Comparison of ENCODE assay signal across 24 mouse cellular contexts in genomic region chr15:12546781-12547180, GRCm38 (mm10).
DNase-seq lines count a peak whose midpoint lies in the region; ATAC-seq and TF ChIP-seq lines count a peak whose summit lies in the region.
"Had no signal": no experiment of that assay in that cellular context is flagged by ENCODE, and none has a peak within 500 bp of the region (broad histone marks: within the 10 kb centered on the region; RNA-seq: fewer than 3 reads in every experiment).

No protein-coding gene starts in this region.

- no peak for DNase-seq in lung, adult 2 months
- no peak for DNase-seq in lung, postnatal 36 days
- no peak for DNase-seq in limb, embryonic 10.5 days (ENCODE audit: low spot score)
- DNase-seq in right cerebral cortex, postnatal 25 days, result no peak
- DNase-seq: adrenal gland, adult 8-10 months; cerebellum, adult 2 months; cerebellum, postnatal 25 days; embryo, embryonic 11 days; heart, postnatal 4 days; liver; right cerebral cortex, postnatal 4 days; thymus, adult 2 months; thymus, postnatal 4 days had no signal

- 73% methylated on average over 6 of the region's 6 CpGs for WGBS in intestine, embryonic 15.5 days
- WGBS in intestine, postnatal 0 days, result 76% methylated on average over 6 of the region's 6 CpGs
- 61% methylated on average over 6 of the region's 6 CpGs for WGBS in lung, adult 2 months
- 93% methylated on average over 6 of the region's 6 CpGs for WGBS in limb, embryonic 10.5 days

- ATAC-seq in intestine, embryonic 15.5 days, result no peak
- ATAC-seq in intestine, postnatal 0 days, result no peak
- ATAC-seq: activated CD4-positive, CD25-positive, alpha-beta regulatory T cell, adult 4 months; inflammation-experienced regulatory T-cells, adult 6 months had no signal

- no peak for TF ChIP-seq CTCF in intestine, postnatal 0 days (IDR thresholded peaks at IDR 0.05; ENCODE audit: low read depth)
- no peak for TF ChIP-seq CTCF in lung, adult 2 months (IDR thresholded peaks at IDR 0.05; ENCODE audit: insufficient read depth, low read length)

- peaks cover 13% of the 10 kb centered on the region for H3K4me1 ChIP-seq in intestine, embryonic 15.5 days (replicated peaks)
- H3K4me1 ChIP-seq in intestine, postnatal 0 days (replicated peaks; ENCODE audit: control insufficient read depth, insufficient read depth, low read length), result no peaks in the 10 kb centered on the region
- H3K4me1 ChIP-seq in lung, adult 2 months (ENCODE audit: control insufficient read depth, insufficient read depth, low read length), result peaks cover 6% of the 10 kb centered on the region
- H3K4me1 ChIP-seq in brown adipose tissue, adult 24 weeks (ENCODE audit: control insufficient read depth, insufficient read depth, insufficient read length, low read length), result peaks cover 38% of the 10 kb centered on the region
- peaks cover 66% of the 10 kb centered on the region for H3K4me1 ChIP-seq in limb, embryonic 10.5 days

- no peaks in the 10 kb centered on the region for H3K27me3 ChIP-seq in intestine, embryonic 15.5 days (replicated peaks)
- H3K27me3 ChIP-seq in intestine, postnatal 0 days (replicated peaks; ENCODE audit: control insufficient read depth, insufficient read depth, low read length), result no peaks in the 10 kb centered on the region
- peaks cover 7% of the 10 kb centered on the region; the same call in 1 of the 2 replicates for H3K27me3 ChIP-seq in limb, embryonic 10.5 days (ENCODE audit: low read depth, poor library complexity, severe bottlenecking)
- H3K27me3 ChIP-seq: embryonic facial prominence, embryonic 13.5 days had no signal

- H3K36me3 ChIP-seq in intestine, embryonic 15.5 days, result no peaks in the 10 kb centered on the region
- H3K36me3 ChIP-seq in intestine, postnatal 0 days (ENCODE audit: control insufficient read depth, insufficient read depth), result no peaks in the 10 kb centered on the region
- H3K36me3 ChIP-seq in limb, embryonic 10.5 days, result no peaks in the 10 kb centered on the region
- H3K36me3 ChIP-seq: embryonic facial prominence, embryonic 13.5 days; forebrain, embryonic 12.5 days; liver, embryonic 15.5 days had no signal

- H3K27ac ChIP-seq in intestine, embryonic 15.5 days, result no peak overlapping the region
- H3K27ac ChIP-seq in intestine, postnatal 0 days (ENCODE audit: low read depth, low read length), result no peak overlapping the region
- peak overlapping the region; percentile 71 for H3K27ac ChIP-seq in brown adipose tissue, adult 24 weeks (replicated peaks; ENCODE audit: low read depth, low read length)
- H3K27ac ChIP-seq in limb, embryonic 10.5 days, result peak overlapping the region; percentile 42; the same call in 1 of the 2 replicates
- H3K27ac ChIP-seq: embryonic facial prominence, embryonic 13.5 days; forebrain, embryonic 12.5 days; hindbrain, embryonic 14.5 days; liver, embryonic 15.5 days; macrophage had no signal

- TF ChIP-seq POLR2A in lung, adult 2 months (IDR thresholded peaks at IDR 0.05; ENCODE audit: borderline replicate concordance, extremely low read depth, low read depth, low read length), result 0 out of 2 replicates have a peak, but pooled peaks have one; percentile 5

- H3K9ac ChIP-seq in intestine, embryonic 15.5 days, result no peak overlapping the region
- no peak overlapping the region for H3K9ac ChIP-seq in intestine, postnatal 0 days (ENCODE audit: low read depth, low read length)
- H3K9ac ChIP-seq: embryonic facial prominence, embryonic 13.5 days; forebrain, embryonic 12.5 days; hindbrain, embryonic 14.5 days; liver, embryonic 15.5 days had no signal

- no peaks in the 10 kb centered on the region for H3K9me3 ChIP-seq in intestine, embryonic 15.5 days
- no peaks in the 10 kb centered on the region for H3K9me3 ChIP-seq in intestine, postnatal 0 days (ENCODE audit: control insufficient read depth)
- no peaks in the 10 kb centered on the region for H3K9me3 ChIP-seq in limb, embryonic 10.5 days (replicated peaks)
- H3K9me3 ChIP-seq: embryonic facial prominence, embryonic 13.5 days; forebrain, embryonic 12.5 days; liver, embryonic 15.5 days had no signal

- no peak overlapping the region for H3K4me3 ChIP-seq in intestine, embryonic 15.5 days (replicated peaks)
- H3K4me3 ChIP-seq in intestine, postnatal 0 days (ENCODE audit: low read depth, low read length), result no peak overlapping the region
- peak overlapping the region; percentile 21 for H3K4me3 ChIP-seq in lung, adult 2 months (replicated peaks; ENCODE audit: extremely low read depth, low read depth, low read length)
- H3K4me3 ChIP-seq in brown adipose tissue, adult 24 weeks (ENCODE audit: insufficient read depth, low read depth, low read length), result peak overlapping the region; percentile 47
- no peak overlapping the region for H3K4me3 ChIP-seq in limb, embryonic 10.5 days
- H3K4me3 ChIP-seq: embryonic facial prominence, embryonic 13.5 days; erythroblast, embryonic 14.5 days; forebrain, embryonic 12.5 days; liver, embryonic 15.5 days had no signal

- peak overlapping the region; percentile 7; the same call in 1 of the 2 replicates for H3K4me2 ChIP-seq in intestine, embryonic 15.5 days (replicated peaks)
- H3K4me2 ChIP-seq in intestine, postnatal 0 days (replicated peaks; ENCODE audit: low read depth), result no peak overlapping the region
- H3K4me2 ChIP-seq: embryonic facial prominence, embryonic 13.5 days; forebrain, embryonic 12.5 days; hindbrain, embryonic 14.5 days; liver, embryonic 15.5 days had no signal

Comparison
In these comparisons a context has a peak if more than half of its experiments do, and no peak if none do; other contexts are left out.
1. H3K27ac ChIP-seq: peak in brown adipose tissue, adult 24 weeks (single experiment) and limb, embryonic 10.5 days (single experiment); none in intestine, embryonic 15.5 days (single experiment) and intestine, postnatal 0 days (single experiment).
2. H3K4me3 ChIP-seq: peak in lung, adult 2 months (single experiment) and brown adipose tissue, adult 24 weeks (single experiment); none in intestine, embryonic 15.5 days (single experiment), intestine, postnatal 0 days (single experiment) and limb, embryonic 10.5 days (single experiment).